Mouse (Mus musculus): Measurements from ENCODE around the gene Iqcf3.
A peak's percentile ranks its signal among the peaks of the same experiment; 100 is the strongest.

Gene Iqcf3

DNA sequence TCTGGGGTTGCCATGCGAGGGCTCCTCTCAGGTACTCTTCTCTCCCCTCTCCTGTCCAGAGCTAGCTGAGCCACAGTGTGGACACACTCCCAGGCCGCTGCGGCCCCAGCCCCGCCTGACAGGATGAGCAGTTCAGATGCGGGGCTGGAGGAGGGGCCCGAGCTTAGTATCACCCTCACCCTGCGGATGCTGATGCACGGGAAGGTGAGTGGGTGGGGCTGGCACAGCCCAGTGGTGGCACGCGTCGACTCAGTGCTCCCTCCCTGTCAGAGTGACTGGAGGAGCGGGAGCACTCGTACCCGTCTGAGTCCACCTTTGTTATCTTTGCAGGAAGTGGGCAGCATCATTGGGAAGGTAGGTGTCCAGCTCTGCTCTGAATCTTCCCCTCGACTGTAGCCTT is 101.5 kb downstream of the Iqcf3 start:
- DNase-seq (ENCODE audit: low read depth, low spot score) = no peak
- Histone ChIP-seq H3K27me3 (ENCODE audit: control insufficient read depth, insufficient read depth, low read length, poor library complexity, severe bottlenecking) (peaks cover 2% of the 10 kb centered on the region; the same call in 1 of the 2 replicates), H3K36me3 (ENCODE audit: control insufficient read depth, insufficient read depth, low read length, poor library complexity, severe bottlenecking) (no peaks in the 10 kb centered on the region)

- H3K27me3 ChIP-seq (ENCODE audit: control insufficient read depth, insufficient read depth, low read length, poor library complexity, severe bottlenecking) = peaks cover 2% of the 10 kb centered on the region; the same call in 1 of the 2 replicates
- DNase-seq (ENCODE audit: low read depth, low spot score) = no peak
- H3K36me3 ChIP-seq (ENCODE audit: control insufficient read depth, insufficient read depth, low read length, poor library complexity, severe bottlenecking) = no peaks in the 10 kb centered on the region
These were observed 103.5 kb downstream of the Iqcf3 start for GRCm38 (mm10) chr9:106457920-106458319.

- no peak for DNase-seq (ENCODE audit: low read depth, low spot score)
- H3K36me3 ChIP-seq (ENCODE audit: control insufficient read depth, insufficient read depth, low read length, poor library complexity, severe bottlenecking) = no peaks in the 10 kb centered on the region
- peaks cover 2% of the 10 kb centered on the region; the same call in 1 of the 2 replicates for H3K27me3 ChIP-seq (ENCODE audit: control insufficient read depth, insufficient read depth, low read length, poor library complexity, severe bottlenecking)
These were observed 104.3 kb downstream of the Iqcf3 start for GRCm38 (mm10) chr9:106457163-106457559.

DNA sequence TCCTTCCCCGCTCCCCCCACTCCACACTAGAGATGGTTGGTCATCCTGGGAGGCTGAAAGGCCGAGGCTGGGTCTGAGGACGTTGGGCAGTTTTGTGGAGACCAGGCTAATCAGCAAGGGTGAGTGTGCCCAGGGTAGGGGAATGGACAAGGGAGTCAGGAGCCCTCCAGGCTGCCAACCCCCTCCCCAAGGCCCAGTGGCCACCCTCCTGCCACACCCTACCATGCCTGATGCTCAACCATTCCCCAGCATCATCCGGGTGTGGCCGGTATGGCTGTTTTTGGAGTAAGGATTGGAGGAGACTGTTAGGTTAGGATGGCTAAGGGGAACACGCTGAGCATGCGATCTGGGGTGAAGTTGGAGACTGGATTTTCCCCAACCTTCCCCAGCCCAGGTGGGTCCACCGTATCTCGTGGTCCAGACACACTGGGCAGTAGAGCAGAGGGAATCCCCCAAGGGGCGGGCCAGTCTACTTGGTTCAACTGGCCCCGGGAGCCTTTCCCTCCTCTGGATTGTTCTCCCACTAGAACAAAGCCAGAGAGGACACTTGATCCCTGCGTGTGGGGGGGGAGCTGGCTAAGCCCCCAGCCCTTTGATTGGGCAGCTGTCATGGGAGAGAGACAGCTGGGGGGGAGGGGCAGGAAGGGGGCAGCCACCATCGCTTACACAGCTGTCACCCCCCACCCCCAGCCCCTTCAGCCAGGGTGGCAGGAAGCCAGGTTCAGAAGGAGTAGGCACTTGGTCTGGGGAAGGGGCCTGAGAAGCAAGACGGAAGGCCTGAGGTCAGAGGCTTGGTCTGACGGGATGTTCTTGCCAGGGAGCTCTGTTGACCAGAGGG is 104.9 kb downstream of the Iqcf3 start:
- DNase-seq (ENCODE audit: low read depth, low spot score) = no peak
- Histone ChIP-seq H3K36me3 (ENCODE audit: control insufficient read depth, insufficient read depth, low read length, poor library complexity, severe bottlenecking) (no peaks in the 10 kb centered on the region), H3K27me3 (ENCODE audit: control insufficient read depth, insufficient read depth, low read length, poor library complexity, severe bottlenecking) (peaks cover 2% of the 10 kb centered on the region; the same call in 1 of the 2 replicates)

DNA sequence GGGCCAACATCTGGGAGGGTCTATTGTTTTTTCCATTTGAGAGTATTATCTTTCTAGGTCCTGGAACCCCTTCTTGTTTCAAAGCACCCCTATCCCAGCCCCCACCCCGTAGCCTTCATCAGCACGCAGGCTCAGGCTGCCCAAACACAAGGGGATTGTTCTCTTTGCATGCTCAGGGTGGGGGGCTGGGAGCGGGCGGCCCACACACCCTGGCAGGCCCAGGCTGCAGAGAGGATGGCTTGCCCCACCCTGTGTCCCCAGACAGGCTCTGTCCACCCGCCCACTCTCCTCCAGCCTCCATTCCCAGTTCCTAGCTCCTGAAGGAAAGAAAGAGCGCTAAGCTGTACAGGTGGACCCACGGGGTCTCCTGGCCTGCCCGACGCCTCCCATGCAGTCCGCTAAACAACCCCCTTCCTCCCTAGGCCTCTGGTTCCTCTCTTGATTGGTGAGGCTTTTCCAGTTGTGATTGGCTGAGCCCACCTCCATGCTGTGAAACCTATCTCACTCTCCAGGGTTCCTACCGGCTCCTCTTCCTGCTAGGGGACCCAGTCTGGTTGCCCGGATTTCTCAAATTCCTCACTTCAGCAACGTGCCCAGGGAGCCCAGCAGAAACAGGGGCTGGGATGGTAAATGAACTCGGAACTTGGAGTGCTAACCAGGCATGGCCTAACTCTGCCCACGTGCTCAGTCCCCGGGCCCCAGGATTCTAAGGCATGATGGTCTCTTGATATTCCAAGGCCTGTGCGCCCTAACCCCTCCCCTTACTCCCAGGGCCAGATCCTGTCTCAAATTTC is 106.3 kb downstream of the Iqcf3 start:
- H3K27me3 ChIP-seq (ENCODE audit: control insufficient read depth, insufficient read depth, low read length, poor library complexity, severe bottlenecking) = peaks cover 2% of the 10 kb centered on the region; the same call in 1 of the 2 replicates
- DNase-seq (ENCODE audit: low read depth, low spot score) = no peak
- no peaks in the 10 kb centered on the region for H3K36me3 ChIP-seq (ENCODE audit: control insufficient read depth, insufficient read depth, low read length, poor library complexity, severe bottlenecking)

DNA sequence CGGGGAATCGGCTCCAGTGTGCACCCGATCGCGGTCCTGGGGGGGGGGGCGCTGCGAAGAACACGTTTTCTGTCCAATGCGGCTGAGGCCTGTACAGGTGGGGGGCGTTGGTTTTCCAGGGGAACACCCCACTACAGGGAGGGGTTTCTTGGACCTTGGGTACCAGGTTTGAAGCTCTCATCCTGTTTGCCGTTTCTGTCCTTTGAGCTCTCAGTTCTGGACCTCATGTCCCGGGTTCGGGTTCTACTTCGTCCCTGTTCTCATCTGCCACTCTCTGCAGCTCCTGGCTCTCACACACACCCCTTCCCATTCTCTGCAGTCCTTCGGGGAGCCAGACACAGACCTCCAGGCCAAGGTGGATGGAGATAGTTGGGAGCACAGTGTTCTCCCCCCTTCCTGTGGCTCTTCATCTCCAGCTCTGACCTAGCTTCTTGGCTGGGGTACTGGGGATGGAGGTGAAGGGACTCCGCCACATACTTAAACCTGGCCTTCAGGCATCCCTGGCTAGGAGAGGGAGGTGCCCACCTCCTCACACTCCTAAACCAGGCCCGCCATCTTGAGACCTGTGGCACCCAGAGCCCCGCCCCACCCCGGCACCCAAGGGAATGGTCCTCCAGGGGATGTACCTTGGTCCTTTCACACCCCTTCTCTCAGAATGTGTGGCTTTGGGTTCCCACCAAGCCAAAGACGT is 107.2 kb downstream of the Iqcf3 start:
- Histone ChIP-seq H3K36me3 (ENCODE audit: control insufficient read depth, insufficient read depth, low read length, poor library complexity, severe bottlenecking) (no peaks in the 10 kb centered on the region), H3K27me3 (ENCODE audit: control insufficient read depth, insufficient read depth, low read length, poor library complexity, severe bottlenecking) (peaks cover 2% of the 10 kb centered on the region; the same call in 1 of the 2 replicates)
- DNase-seq (ENCODE audit: low read depth, low spot score) = no peak

GRCm38 (mm10) chr9:106453271-106454070 is 108.0 kb downstream of the Iqcf3 start, which contains the start of gene Pcbp4:
Pcbp4 (plus strand) TSS chr9:106453291.
- no peaks in the 10 kb centered on the region for H3K36me3 ChIP-seq (ENCODE audit: control insufficient read depth, insufficient read depth, low read length, poor library complexity, severe bottlenecking)
- peak; percentile 42 for DNase-seq (ENCODE audit: low read depth, low spot score)

More at GRCm38 (mm10) chr9:106453271-106454070, 108.0 kb downstream of the Iqcf3 start, which contains the start of gene Pcbp4:
- H3K27me3 ChIP-seq (ENCODE audit: control insufficient read depth, insufficient read depth, low read length, poor library complexity, severe bottlenecking) = peaks cover 2% of the 10 kb centered on the region; the same call in 1 of the 2 replicates

Measured in splenic B cell, adult 2 months (primary cell).